Mouse (Mus musculus) ZHBTc4 (cell line): ENCODE data around the gene Fam173a.
A peak's percentile ranks its signal among the peaks of the same experiment; 100 is the strongest.
"Not testable (repeated sequence)": the region's sequence is repeated elsewhere in the genome, so short reads cannot be mapped to it uniquely, and the experiment has no call there.

Experiments
- DNase-seq: peaks from one replicate; pipeline ENCODE4 v3.0.0-alpha.2; 2011; ENCODE audit warnings: low read depth, low spot score

Gene Fam173a

DNA sequence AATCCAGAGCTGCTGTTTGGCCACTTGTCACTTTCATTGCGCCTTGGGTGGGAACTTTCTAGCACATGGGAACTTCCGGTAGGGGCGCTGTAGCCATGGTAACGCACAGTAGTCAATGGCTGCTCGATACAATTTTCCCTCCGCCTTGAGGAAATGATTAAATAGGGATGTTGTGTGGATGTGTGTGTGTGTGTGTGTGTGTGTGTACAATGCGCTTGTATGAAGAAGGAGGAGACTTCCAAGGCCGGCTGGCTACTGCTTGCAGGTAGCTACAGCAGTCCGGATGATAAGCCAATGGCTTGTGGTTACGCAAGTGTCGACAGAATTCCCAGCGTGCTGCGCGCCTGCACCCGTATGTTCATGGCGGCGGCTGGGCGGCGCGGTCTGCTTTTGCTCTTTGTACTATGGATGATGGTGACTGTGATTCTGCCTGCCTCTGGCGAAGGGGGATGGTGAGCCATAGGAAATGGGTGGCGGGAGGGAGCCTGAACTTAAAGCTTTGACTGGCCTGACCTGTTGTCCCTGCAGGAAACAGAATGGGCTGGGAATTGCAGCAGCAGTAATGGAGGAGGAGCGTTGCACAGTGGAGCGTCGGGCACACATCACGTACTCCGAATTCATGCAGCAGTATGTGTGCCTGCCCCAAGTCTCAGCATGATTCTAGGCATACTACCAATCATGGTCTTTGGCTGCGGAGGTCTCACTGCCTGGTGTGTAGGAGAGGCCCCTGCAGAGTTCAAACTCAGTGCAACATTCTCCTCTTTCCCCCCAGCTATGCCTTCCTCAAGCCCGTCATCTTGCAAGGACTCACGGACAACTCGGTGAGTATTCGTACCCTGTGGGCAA is 36.2 kb upstream of the Fam173a start, which contains the start of gene Jmjd8:
Jmjd8 (plus strand) TSS at position 156 of the 846 bp plus-strand sequence.
- DNase-seq = peak; percentile 86

DNA sequence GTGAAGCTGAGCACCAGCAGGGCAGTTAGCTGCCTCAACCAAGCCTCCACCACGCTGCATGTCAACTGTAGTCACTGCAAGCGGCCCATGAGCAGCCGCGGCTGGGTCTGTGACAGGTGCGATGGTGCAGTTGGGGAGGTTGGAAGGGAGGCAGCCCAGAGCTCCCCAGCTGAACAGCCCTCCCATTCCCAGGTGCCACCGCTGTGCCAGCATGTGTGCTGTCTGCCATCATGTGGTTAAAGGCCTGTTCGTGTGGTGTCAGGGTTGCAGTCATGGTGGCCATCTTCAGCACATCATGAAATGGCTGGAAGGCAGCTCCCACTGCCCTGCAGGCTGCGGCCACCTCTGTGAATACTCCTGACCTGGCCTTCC is 35.5 kb upstream of the Fam173a start:
- no peak for DNase-seq

GRCm38 (mm10) chr17:25827546-25828222 is 35.0 kb upstream of the Fam173a start:
- DNase-seq = peak; percentile 38

- DNase-seq = no peak
Observed at GRCm38 (mm10) chr17:25827011-25827410, 34.3 kb upstream of the Fam173a start.

DNA sequence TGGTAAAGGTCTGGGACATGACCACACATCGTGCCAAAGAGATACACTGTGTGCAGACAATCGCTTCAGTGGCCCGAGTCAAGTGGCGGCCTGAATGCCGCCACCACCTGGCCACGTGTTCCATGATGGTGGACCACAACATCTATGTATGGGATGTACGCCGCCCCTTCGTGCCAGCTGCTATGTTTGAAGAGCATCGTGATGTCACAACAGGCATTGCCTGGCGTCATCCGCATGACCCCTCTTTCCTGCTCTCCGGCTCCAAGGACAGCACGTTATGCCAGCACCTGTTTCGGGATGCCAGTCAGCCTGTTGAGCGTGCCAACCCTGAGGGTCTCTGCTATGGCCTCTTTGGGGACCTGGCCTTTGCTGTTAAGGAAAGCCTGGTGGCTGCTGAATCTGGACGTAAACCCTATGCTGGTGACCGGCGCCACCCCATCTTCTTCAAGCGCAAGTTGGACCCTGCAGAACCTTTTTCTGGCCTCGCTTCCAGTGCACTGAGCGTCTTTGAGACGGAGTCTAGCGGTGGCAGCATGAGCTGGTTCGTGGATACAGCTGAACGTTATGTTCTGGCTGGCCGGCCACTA is 33.4 kb upstream of the Fam173a start:
- no peak for DNase-seq

DNA sequence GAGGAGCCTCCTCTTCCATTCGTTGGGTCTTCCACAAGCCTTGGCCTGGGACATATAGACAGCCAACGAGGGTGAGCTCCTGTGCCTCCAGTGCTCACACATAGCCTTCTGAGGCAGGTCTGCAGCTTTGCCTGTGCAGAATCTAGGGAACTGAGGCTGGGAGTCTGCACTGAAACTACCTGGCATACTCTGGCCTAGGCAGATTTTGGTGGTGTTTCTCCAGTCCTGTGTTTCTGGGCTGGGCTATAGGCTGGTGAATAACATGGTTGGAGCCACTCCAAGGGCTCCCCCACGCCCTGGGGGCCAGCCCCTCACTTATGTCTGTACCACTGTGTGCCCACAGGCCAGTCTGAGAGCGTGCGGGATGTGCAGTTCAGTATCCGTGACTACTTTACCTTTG is 32.6 kb upstream of the Fam173a start:
- no peak for DNase-seq

- peak; percentile 54 for DNase-seq
Observed at GRCm38 (mm10) chr17:25824362-25825142, 31.9 kb upstream of the Fam173a start.

DNA sequence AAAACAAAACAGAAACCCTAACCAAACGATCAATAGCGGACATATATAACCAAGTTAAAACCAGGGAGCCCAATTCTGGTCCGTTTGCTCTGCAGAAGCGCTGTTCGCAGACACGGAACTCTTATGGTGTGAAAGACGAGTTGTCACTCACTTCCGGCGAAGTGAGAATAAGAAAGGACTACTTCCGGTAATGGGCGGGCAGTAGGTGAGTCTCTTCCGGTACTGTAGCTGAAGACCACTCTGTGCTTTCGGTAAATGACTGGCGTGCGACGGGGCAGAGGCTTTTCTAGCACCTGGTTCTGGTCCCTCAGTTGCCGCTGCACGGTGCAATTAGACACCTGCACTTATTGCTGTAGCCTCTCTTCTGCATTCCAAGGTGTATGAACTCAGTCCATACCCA is 30.8 kb upstream of the Fam173a start, which contains the start of gene Wdr24:
Wdr24 (plus strand) TSS at position 176 of the 400 bp plus-strand sequence.
- peak; percentile 94 for DNase-seq

GRCm38 (mm10) chr17:25818851-25819780 is 26.4 kb upstream of the Fam173a start:
- DNase-seq = peak; percentile 86

DNA sequence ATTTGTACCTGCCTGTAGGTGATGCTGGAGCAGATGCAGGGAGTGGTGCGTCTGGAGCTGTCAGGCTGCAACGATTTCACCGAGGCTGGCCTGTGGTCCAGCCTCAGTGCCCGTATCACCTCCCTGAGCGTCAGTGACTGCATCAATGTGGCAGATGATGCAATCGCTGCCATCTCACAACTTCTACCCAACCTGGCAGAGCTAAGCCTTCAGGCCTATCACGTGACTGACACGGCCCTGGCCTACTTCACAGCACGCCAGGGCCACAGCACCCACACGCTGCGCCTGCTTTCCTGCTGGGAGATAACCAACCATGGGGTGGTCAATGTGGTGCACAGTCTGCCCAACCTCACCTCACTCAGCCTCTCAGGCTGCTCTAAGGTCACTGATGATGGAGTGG is 25.0 kb upstream of the Fam173a start:
- no peak for DNase-seq

GRCm38 (mm10) chr17:25813471-25813870 is 20.8 kb upstream of the Fam173a start:
- DNase-seq = peak; percentile 96

- no peak for DNase-seq
Observed at GRCm38 (mm10) chr17:25810890-25811289, 18.2 kb upstream of the Fam173a start.

GRCm38 (mm10) chr17:25809606-25810340 is 17.1 kb upstream of the Fam173a start:
- DNase-seq = no peak

- DNase-seq = peak; percentile 96
Observed at GRCm38 (mm10) chr17:25808789-25809605, 16.3 kb upstream of the Fam173a start, which contains the start of gene Fbxl16. Fbxl16 (plus strand) TSS chr17:25809085.

GRCm38 (mm10) chr17:25808028-25808427 is 15.3 kb upstream of the Fam173a start:
- DNase-seq = no peak

DNA sequence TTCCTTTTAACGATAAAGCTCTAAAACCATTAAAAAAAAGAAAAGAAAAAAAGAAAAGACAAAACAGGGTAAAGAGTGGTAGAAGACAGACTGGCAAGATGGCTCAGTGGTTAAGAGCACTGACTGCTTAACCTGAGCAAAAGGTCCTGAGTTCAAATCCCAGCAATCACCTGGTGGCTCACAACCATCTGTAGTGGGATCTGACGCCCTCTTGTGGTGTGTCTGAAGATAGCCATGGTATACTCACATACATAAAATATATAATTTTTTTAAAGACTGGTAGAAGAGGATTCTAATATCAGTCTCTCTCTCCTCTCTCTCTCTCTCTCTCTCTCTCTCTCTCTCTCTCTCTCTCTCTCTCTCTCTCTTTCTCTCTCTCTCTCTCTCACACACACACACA is 14.8 kb upstream of the Fam173a start:
- not testable (repeated sequence) for DNase-seq

GRCm38 (mm10) chr17:25806507-25806906 is 13.8 kb upstream of the Fam173a start:
- DNase-seq = no peak

GRCm38 (mm10) chr17:25802825-25803517 is 10.3 kb upstream of the Fam173a start:
- DNase-seq = peak; percentile 39
